In the genomic region with DNA sequence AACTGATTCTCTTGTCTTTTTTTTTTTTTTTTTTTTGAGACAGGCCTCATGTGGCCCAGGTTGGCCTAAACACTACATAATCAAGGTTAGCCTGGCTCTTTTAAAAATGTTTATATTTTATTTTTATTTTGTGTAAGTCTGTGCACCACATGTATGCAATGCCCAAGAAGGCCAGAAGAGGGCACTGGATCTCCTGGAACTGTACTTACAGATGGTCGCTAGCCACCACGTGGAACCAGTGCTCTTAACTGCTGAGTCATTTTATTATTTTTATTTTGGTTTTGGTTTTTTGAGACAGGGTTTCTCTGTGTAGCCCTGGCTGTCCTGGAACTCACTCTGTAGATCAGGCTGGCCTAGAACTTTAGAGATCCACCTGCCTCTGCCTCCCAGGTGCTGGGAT, we compare ENCODE assay signal across 8 mouse cellular contexts. TPM values are rescaled to one million over a fixed set of nuclear protein-coding genes. Genes with fewer than 3 reads are reported as not detected.
DNase-seq lines count a peak whose midpoint lies in the region; ATAC-seq and TF ChIP-seq lines count a peak whose summit lies in the region.

No protein-coding gene starts in this region.

- no peaks in the 10 kb centered on the region for H3K4me1 ChIP-seq in cerebellum, adult 2 months (ENCODE audit: control insufficient read depth, insufficient read depth, low read length)
- H3K4me1 ChIP-seq in bone marrow, adult 2 months (ENCODE audit: control insufficient read depth, insufficient read depth, low read length): peaks cover 3% of the 10 kb centered on the region

- WGBS in cerebellum, adult 2 months: 45% methylated on average over 2 of the region's 2 CpGs
- 14% methylated on average over 2 of the region's 2 CpGs for WGBS in bone marrow, adult 2 months

- H3K27me3 ChIP-seq in cerebellum, adult 2 months (ENCODE audit: control insufficient read depth, insufficient read depth, low read length): no peaks in the 10 kb centered on the region

- ATAC-seq in cerebellum, adult (ENCODE audit: insufficient number of reproducible peaks, low FRiP score, low TSS enrichment): no peak

- DNase-seq in cerebellum, adult 2 months: no peak
- DNase-seq in cerebellum, adult 9-10 months: no peak
- peak; percentile 59 for DNase-seq in left cerebral cortex, postnatal 4 days
- DNase-seq in left cerebral cortex, postnatal 25 days (ENCODE audit: low spot score in 2 of 2): no peak
- DNase-seq in lung, postnatal 14 days: peak; percentile 61
- DNase-seq in thymus, postnatal 14 days: peak; percentile 71

- peak; percentile 38; the same call in 1 of the 2 replicates for TF ChIP-seq CTCF in cerebellum, adult 2 months (IDR thresholded peaks at IDR 0.05; ENCODE audit: borderline replicate concordance, insufficient read depth, low read depth, low read length)
- peak; percentile 78 for TF ChIP-seq CTCF in bone marrow, adult 2 months (IDR thresholded peaks at IDR 0.05; ENCODE audit: control insufficient read depth, insufficient read depth, low read length)

- TF ChIP-seq POLR2A in cerebellum, adult 2 months (IDR thresholded peaks at IDR 0.05; ENCODE audit: borderline replicate concordance, insufficient read depth, low read length): no peak
- no peak for TF ChIP-seq POLR2A in bone marrow, adult 2 months (IDR thresholded peaks at IDR 0.05; ENCODE audit: borderline replicate concordance, control insufficient read depth, low read depth, low read length)

- no peak overlapping the region for H3K4me3 ChIP-seq in cerebellum, adult 2 months (replicated peaks; ENCODE audit: insufficient read depth, low read depth, low read length)
- no peak overlapping the region for H3K4me3 ChIP-seq in bone marrow, adult 2 months (replicated peaks; ENCODE audit: control insufficient read depth, low read depth, low read length)

- intact Hi-C loops in left cerebral cortex, postnatal 4 days (cut with DNase I): no loop called here
- intact Hi-C loops in left cerebral cortex, postnatal 25 days (cut with DNase I): no loop called here

- no peak overlapping the region for H3K27ac ChIP-seq in cerebellum, adult 2 months (ENCODE audit: insufficient read depth, low read length)
- H3K27ac ChIP-seq in bone marrow, adult 2 months (ENCODE audit: control insufficient read depth, insufficient read depth, low read depth, low read length, poor library complexity): no peak overlapping the region

RNA-seq across cellular contexts. Expression of gene Zfp710, which starts 13.1 kb away (rescaled TPM):
- polyA plus RNA-seq in cerebellum, adult 2 months (2012; rRNA removed): 10.9 and 11.0 TPM in 2 replicates
- 10 to 100 TPM; 19.3 to 23.7 TPM for total RNA-seq in left cerebral cortex, postnatal 4 days (2021)
- 10 to 100 TPM; 19.6 to 21.2 TPM for total RNA-seq in left cerebral cortex, postnatal 25 days (2021)
- 12.5 and 28.1 TPM in 2 replicates for polyA plus RNA-seq in bone marrow, adult 2 months (2011; ENCODE audit: insufficient read depth, insufficient read length, low replicate concordance, missing spikeins)

Comparison
In these comparisons a context has a peak if more than half of its experiments do, and no peak if none do; other contexts are left out.
1. DNase-seq: peak in left cerebral cortex, postnatal 4 days (single experiment), lung, postnatal 14 days (single experiment) and thymus, postnatal 14 days (single experiment); none in cerebellum, adult 2 months (0 of 2), cerebellum, adult 9-10 months (single experiment) and left cerebral cortex, postnatal 25 days (0 of 2).